8 mouse cellular contexts compared by ENCODE assay signal in genomic region chr13:21722993-21723836, GRCm38 (mm10). TPM values are rescaled to one million over a fixed set of nuclear protein-coding genes. Genes with fewer than 3 reads are reported as not detected.
DNase-seq lines count a peak whose midpoint lies in the region; ATAC-seq lines count a peak whose summit lies in the region.

No protein-coding gene starts in this region.

- peaks cover 8% of the 10 kb centered on the region for H3K4me1 ChIP-seq in heart, embryonic 11.5 days (ENCODE audit: control insufficient read depth, insufficient read depth, low read length)
- peaks cover 27% of the 10 kb centered on the region for H3K4me1 ChIP-seq in forebrain, embryonic 14.5 days (ENCODE audit: control insufficient read depth, insufficient read depth, low read length)
- H3K4me1 ChIP-seq in midbrain, embryonic 11.5 days (ENCODE audit: control insufficient read depth, insufficient read depth, low read length): peaks cover 22% of the 10 kb centered on the region

- no peak overlapping the region for H3K27ac ChIP-seq in heart, embryonic 11.5 days (ENCODE audit: low read depth, low read length)
- H3K27ac ChIP-seq in forebrain, embryonic 14.5 days (ENCODE audit: low read depth, low read length): peak overlapping the region; percentile 88; the same call in 1 of the 2 replicates
- peak overlapping the region; percentile 94 for H3K27ac ChIP-seq in midbrain, embryonic 11.5 days (ENCODE audit: low read depth, low read length)

- H3K27me3 ChIP-seq in heart, embryonic 11.5 days (ENCODE audit: control insufficient read depth, insufficient read depth, low read length): no peaks in the 10 kb centered on the region
- no peaks in the 10 kb centered on the region for H3K27me3 ChIP-seq in forebrain, embryonic 14.5 days (replicated peaks; ENCODE audit: control insufficient read depth, insufficient read depth, low read length)
- H3K27me3 ChIP-seq in midbrain, embryonic 11.5 days (ENCODE audit: control insufficient read depth, insufficient read depth, low read length): no peaks in the 10 kb centered on the region

- ATAC-seq in heart, embryonic 11.5 days (replicated peaks; ENCODE audit: insufficient number of reproducible peaks, low FRiP score, low TSS enrichment): no peak
- ATAC-seq in forebrain, embryonic 14.5 days: no peak
- ATAC-seq in midbrain, embryonic 11.5 days (ENCODE audit: low FRiP score): no peak

- 40% methylated on average over 5 of the region's 5 CpGs for WGBS in heart, embryonic 11.5 days (ENCODE audit: insufficient replicate concordance)
- WGBS in forebrain, embryonic 14.5 days: 20% methylated on average over 5 of the region's 5 CpGs
- WGBS in midbrain, embryonic 11.5 days: 33% methylated on average over 5 of the region's 5 CpGs

- peak overlapping the region; percentile 31; the same call in 1 of the 2 replicates for H3K4me2 ChIP-seq in heart, embryonic 11.5 days
- H3K4me2 ChIP-seq in forebrain, embryonic 14.5 days (ENCODE audit: low read length): peak overlapping the region; percentile 56
- H3K4me2 ChIP-seq in midbrain, embryonic 11.5 days: peak overlapping the region; percentile 49

- no peak for DNase-seq in heart, adult 11 months
- peak; percentile 55 for DNase-seq in A20 (ENCODE audit: low read depth, low spot score)
- DNase-seq in forebrain, embryonic 14.5 days (ENCODE audit: low spot score): no peak
- peak; percentile 85 for DNase-seq in midbrain, embryonic 11.5 days (ENCODE audit: low spot score, missing footprints)
- no peak for DNase-seq in adrenal gland, postnatal 36 days
- no peak for DNase-seq in cerebellum, adult 11-12 months
- DNase-seq in ovary, postnatal 14 days (ENCODE audit: low spot score): no peak

- no peak overlapping the region for H3K9ac ChIP-seq in heart, embryonic 11.5 days (ENCODE audit: low read depth, low read length)
- H3K9ac ChIP-seq in forebrain, embryonic 14.5 days (ENCODE audit: low read length): peak overlapping the region; percentile 66
- H3K9ac ChIP-seq in midbrain, embryonic 11.5 days (ENCODE audit: low read length): peak overlapping the region; percentile 58; the same call in 1 of the 2 replicates

- H3K4me3 ChIP-seq in heart, embryonic 11.5 days (ENCODE audit: low read depth, low read length): no peak overlapping the region
- H3K4me3 ChIP-seq in forebrain, embryonic 14.5 days (ENCODE audit: low read depth, low read length): no peak overlapping the region
- H3K4me3 ChIP-seq in midbrain, embryonic 11.5 days (ENCODE audit: low read depth, low read length): no peak overlapping the region

- H3K36me3 ChIP-seq in heart, embryonic 11.5 days (ENCODE audit: control insufficient read depth, insufficient read depth, low read length): no peaks in the 10 kb centered on the region
- H3K36me3 ChIP-seq in forebrain, embryonic 14.5 days (ENCODE audit: control insufficient read depth, insufficient read depth, low read length): no peaks in the 10 kb centered on the region
- no peaks in the 10 kb centered on the region for H3K36me3 ChIP-seq in midbrain, embryonic 11.5 days (ENCODE audit: control insufficient read depth, insufficient read depth, low read length)

- no peaks in the 10 kb centered on the region for H3K9me3 ChIP-seq in heart, embryonic 11.5 days (replicated peaks; ENCODE audit: control insufficient read depth, low read length)
- H3K9me3 ChIP-seq in forebrain, embryonic 14.5 days (replicated peaks; ENCODE audit: control insufficient read depth, low read length): no peaks in the 10 kb centered on the region
- H3K9me3 ChIP-seq in midbrain, embryonic 11.5 days (ENCODE audit: control insufficient read depth, low read length): no peaks in the 10 kb centered on the region

RNA-seq across cellular contexts. Expression of gene Hist1h2bm, which starts 1.4 kb away (rescaled TPM):
- polyA plus RNA-seq in heart, embryonic 11.5 days (2014; fragmentation: Nextera tagmentation; extraction: Ambion mirVana): 1.4 and 1.6 TPM in 2 replicates
- 2.5 and 3.9 TPM in 2 replicates for polyA plus RNA-seq in forebrain, embryonic 14.5 days (2014; fragmentation: Nextera tagmentation; extraction: Ambion mirVana)
- polyA plus RNA-seq in midbrain, embryonic 11.5 days (2014; fragmentation: Nextera tagmentation; extraction: Ambion mirVana): 4.2 and 5.7 TPM in 2 replicates
- total RNA-seq in adrenal gland, postnatal 36 days (2021): 10 to 100 TPM; 17.4 to 18.8 TPM

RNA-seq across cellular contexts. Expression of gene Hist1h3h, which starts 5.8 kb away (rescaled TPM):
- 4.4 TPM in 1 of 2 replicates, not detected in the other for polyA plus RNA-seq in heart, embryonic 11.5 days (2014; fragmentation: Nextera tagmentation; extraction: Ambion mirVana)
- polyA plus RNA-seq in forebrain, embryonic 14.5 days (2014; fragmentation: Nextera tagmentation; extraction: Ambion mirVana): 7.3 and 11.0 TPM in 2 replicates
- 11.6 and 12.9 TPM in 2 replicates for polyA plus RNA-seq in midbrain, embryonic 11.5 days (2014; fragmentation: Nextera tagmentation; extraction: Ambion mirVana)
- total RNA-seq in adrenal gland, postnatal 36 days (2021): 10 to 100 TPM; 68.3 to 81.7 TPM

RNA-seq across cellular contexts. Expression of gene Hist1h2ai, which starts 7.0 kb away (rescaled TPM):
- polyA plus RNA-seq in heart, embryonic 11.5 days (2014; fragmentation: Nextera tagmentation; extraction: Ambion mirVana): 6.5 and 8.4 TPM in 2 replicates
- 13.2 and 45.9 TPM in 2 replicates for polyA plus RNA-seq in forebrain, embryonic 14.5 days (2014; fragmentation: Nextera tagmentation; extraction: Ambion mirVana)
- polyA plus RNA-seq in midbrain, embryonic 11.5 days (2014; fragmentation: Nextera tagmentation; extraction: Ambion mirVana): 19.8 and 20.9 TPM in 2 replicates
- 10 to 100 TPM in 1 of 2 experiments, 1 to 10 TPM in 1; 7.6 to 50.2 TPM for total RNA-seq in adrenal gland, postnatal 36 days (2021)

RNA-seq across cellular contexts. Expression of gene Hist1h2bl, which starts 7.3 kb away (rescaled TPM):
- polyA plus RNA-seq in heart, embryonic 11.5 days (2014; fragmentation: Nextera tagmentation; extraction: Ambion mirVana): not detected in 2 replicates
- 3.7 and 4.2 TPM in 2 replicates for polyA plus RNA-seq in forebrain, embryonic 14.5 days (2014; fragmentation: Nextera tagmentation; extraction: Ambion mirVana)
- 0.85 and 2.7 TPM in 2 replicates for polyA plus RNA-seq in midbrain, embryonic 11.5 days (2014; fragmentation: Nextera tagmentation; extraction: Ambion mirVana)
- 10 to 100 TPM; 60.4 to 64.6 TPM for total RNA-seq in adrenal gland, postnatal 36 days (2021)

RNA-seq across cellular contexts. Expression of gene Hist1h4j, which starts 11.6 kb away (rescaled TPM):
- polyA plus RNA-seq in heart, embryonic 11.5 days (2014; fragmentation: Nextera tagmentation; extraction: Ambion mirVana): 0.79 and 1.1 TPM in 2 replicates
- 1.7 TPM in 2 replicates for polyA plus RNA-seq in forebrain, embryonic 14.5 days (2014; fragmentation: Nextera tagmentation; extraction: Ambion mirVana)
- polyA plus RNA-seq in midbrain, embryonic 11.5 days (2014; fragmentation: Nextera tagmentation; extraction: Ambion mirVana): 1.0 and 2.2 TPM in 2 replicates
- 10 to 100 TPM; 11.8 to 14.2 TPM for total RNA-seq in adrenal gland, postnatal 36 days (2021)

Comparison
In these comparisons a context has a peak if more than half of its experiments do, and no peak if none do; other contexts are left out.
1. DNase-seq: peak in A20 (single experiment) and midbrain, embryonic 11.5 days (single experiment); none in heart, adult 11 months (single experiment), forebrain, embryonic 14.5 days (single experiment), adrenal gland, postnatal 36 days (0 of 2), cerebellum, adult 11-12 months (single experiment) and ovary, postnatal 14 days (single experiment).
2. Peak in every context shown above with its lines, with median percentiles within 50 percentile points of each other: H3K4me2 ChIP-seq.